Mouse (Mus musculus) liver, adult (tissue): ENCODE results near the gene Rassf3.

ENCODE experiments used
- GATA4 ChIP-seq: IDR thresholded peaks from 2 replicates; pipeline ENCODE4 v1.6.1; 2014; ENCODE audit warnings: mild to moderate bottlenecking, low read length; ENCODE audit not compliant: insufficient replicate concordance

Rassf3 gene

GRCm38 (mm10) chr10:121414127-121414526 lies 62.0 kb downstream of the Rassf3 start:
- no peak for TF ChIP-seq GATA4

DNA sequence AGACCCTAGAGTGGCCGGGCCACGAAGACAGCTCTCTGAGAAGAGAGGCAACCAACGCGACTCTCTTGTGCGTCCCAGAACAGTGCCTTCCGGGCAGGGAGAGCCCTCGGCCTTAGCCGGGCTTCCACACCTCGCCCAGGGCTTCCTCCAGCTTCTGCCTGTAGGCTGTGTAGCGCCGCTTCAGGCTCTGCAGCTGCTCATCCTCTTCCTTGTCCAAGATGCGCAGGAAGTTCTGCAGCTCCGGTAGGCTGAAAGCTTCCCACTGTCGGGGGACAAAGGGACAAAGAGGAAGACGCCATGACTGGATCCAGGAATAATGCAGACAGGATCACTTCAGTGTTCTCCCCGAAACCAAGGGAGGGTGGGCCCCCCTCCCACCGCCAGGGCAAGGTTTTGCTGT lies 63.3 kb downstream of the Rassf3 start:
- no peak for TF ChIP-seq GATA4

- TF ChIP-seq GATA4 = no peak
Observed at GRCm38 (mm10) chr10:121411721-121412455, 64.3 kb downstream of the Rassf3 start.

DNA sequence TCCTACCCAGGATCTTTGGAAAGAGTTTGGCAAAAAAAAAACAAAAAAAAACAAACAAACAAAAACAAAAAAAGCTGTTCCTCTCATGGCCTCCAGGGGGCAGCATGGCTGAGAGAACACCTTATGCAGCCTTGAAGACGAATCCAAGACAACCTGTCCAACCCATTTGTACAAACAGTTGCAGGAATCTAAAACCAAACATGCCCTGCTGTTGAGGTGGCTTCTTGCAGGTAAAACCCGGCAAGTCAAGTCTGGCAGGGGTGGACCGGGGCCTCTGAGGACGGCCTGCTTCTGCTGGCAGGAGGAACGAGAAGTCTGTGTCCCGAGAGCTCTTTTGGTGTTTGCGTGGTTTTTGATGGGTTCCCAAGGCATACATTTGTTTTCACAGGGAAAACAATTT lies 66.4 kb downstream of the Rassf3 start:
- TF ChIP-seq GATA4 = no peak

GRCm38 (mm10) chr10:121403946-121404345 lies 72.2 kb downstream of the Rassf3 start:
- no peak for TF ChIP-seq GATA4

DNA sequence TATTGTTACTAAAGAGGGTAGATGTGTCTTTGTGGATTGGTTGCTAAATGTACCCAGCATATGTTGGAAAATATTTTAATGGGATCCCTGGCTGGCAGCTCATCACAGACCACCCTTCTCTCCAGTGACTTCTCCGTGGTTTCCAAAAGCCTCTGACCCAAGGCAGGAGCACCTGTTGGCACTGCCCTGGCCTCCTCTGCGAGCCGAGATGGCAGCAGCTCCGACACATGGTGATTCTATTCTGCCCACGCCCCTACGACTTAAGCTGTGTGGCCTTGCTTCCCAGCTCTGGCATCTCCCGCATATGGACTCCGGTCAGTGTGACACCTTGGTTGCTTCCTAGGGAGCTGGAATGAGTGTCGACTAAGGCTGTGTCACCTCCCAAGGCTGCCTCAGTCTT lies 73.0 kb downstream of the Rassf3 start:
- no peak for TF ChIP-seq GATA4

DNA sequence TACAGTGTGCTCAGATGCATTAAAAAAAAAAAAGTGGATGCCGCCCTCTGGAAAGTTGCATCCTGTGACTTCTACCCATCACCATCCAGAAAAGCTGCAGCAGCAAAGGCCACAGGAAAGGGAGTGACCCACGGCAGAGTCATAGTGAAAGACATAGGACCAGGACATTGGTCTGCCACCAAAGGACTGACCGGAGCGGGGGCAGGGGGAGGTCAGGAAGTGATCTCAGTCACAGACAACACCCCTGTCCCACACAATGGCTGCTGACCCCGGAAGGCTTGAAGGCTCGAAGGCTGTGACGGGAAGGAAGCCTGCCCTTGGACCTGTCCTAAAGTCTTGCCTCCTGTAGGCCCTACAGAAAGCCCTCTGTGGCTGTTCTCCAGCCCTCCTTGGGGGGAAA lies 75.1 kb downstream of the Rassf3 start:
- no peak for TF ChIP-seq GATA4

- no peak for TF ChIP-seq GATA4
Observed at GRCm38 (mm10) chr10:121398599-121398998, 77.5 kb downstream of the Rassf3 start.

GRCm38 (mm10) chr10:121395542-121396176 lies 80.5 kb downstream of the Rassf3 start:
- no peak for TF ChIP-seq GATA4

GRCm38 (mm10) chr10:121394789-121395325 lies 81.3 kb downstream of the Rassf3 start:
- TF ChIP-seq GATA4 = no peak

GRCm38 (mm10) chr10:121394270-121394669 lies 81.9 kb downstream of the Rassf3 start:
- no peak for TF ChIP-seq GATA4

GRCm38 (mm10) chr10:121391901-121392300 lies 84.2 kb downstream of the Rassf3 start:
- TF ChIP-seq GATA4 = no peak

GRCm38 (mm10) chr10:121390602-121391001 lies 85.5 kb downstream of the Rassf3 start:
- no peak for TF ChIP-seq GATA4

- TF ChIP-seq GATA4 = no peak
Observed at GRCm38 (mm10) chr10:121386347-121386746, 89.8 kb downstream of the Rassf3 start.

GRCm38 (mm10) chr10:121385695-121386094 lies 90.5 kb downstream of the Rassf3 start:
- no peak for TF ChIP-seq GATA4

GRCm38 (mm10) chr10:121384710-121385109 lies 91.4 kb downstream of the Rassf3 start:
- TF ChIP-seq GATA4 = no peak

DNA sequence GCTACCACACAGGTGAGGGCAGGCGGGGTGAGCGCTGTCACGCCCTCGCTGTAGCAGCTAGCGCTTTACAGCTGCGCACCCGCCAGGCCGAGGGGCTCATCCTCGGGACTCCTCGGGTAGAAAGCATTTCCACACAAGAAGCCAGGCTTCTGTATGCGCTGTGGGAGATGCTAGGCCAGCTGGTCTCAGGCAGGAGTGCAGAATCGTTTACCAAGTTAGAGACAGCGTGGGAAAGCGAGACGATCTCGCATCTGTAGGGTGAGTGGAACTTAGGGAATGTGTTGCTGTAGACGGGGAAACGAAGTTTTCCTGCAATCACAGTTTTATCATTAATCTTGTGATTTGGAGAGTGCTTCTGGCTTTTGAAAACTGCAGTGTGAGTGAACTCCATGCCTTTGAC lies 94.9 kb downstream of the Rassf3 start:
- TF ChIP-seq GATA4 = no peak; the same call in 1 of the 2 replicates

DNA sequence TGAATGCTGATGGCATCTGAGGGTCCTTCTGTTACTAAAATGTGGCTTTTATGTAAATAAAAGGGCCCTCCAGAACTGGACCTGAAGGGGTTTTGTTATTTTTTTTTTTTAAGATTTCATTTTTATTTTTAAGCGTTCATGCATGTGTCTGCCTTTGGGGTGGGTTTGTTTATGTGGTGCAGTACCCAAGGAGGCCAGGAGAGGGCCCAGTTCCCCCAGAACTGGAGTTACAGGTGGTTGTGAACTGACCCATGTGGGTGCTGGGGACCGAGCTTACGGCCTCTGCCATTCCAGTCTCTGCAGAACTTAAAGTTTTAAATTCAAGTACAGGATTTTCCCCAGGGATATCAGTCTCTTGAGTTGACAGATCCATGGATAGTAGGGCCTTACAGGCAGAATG lies 96.8 kb downstream of the Rassf3 start:
- TF ChIP-seq GATA4 = no peak
